Mouse (Mus musculus) embryonic fibroblast, embryonic 13.5 days (primary cell): ENCODE results near the gene Dynll1.

Experiments
- CTCF ChIP-seq: IDR thresholded peaks from 2 replicates; pipeline ENCODE4 v1.5.1; 2011; ENCODE audit warnings: mild to moderate bottlenecking, control low read depth, low read length, moderate library complexity, borderline replicate concordance; ENCODE audit not compliant: insufficient read depth
- POLR2A ChIP-seq: IDR thresholded peaks from 2 replicates; pipeline ENCODE4 v1.6.1; 2011; ENCODE audit warnings: low read depth, mild to moderate bottlenecking, control low read depth, low read length, moderate library complexity

GRCm38 (mm10) chr5:115278053-115278452 lies 22.7 kb downstream of the Dynll1 start:
- TF ChIP-seq CTCF (no peak), POLR2A (no peak)
